Mouse (Mus musculus) stomach, postnatal 0 days (tissue): ENCODE results near the gene Cryga. TPM values are rescaled to one million over a fixed set of nuclear protein-coding genes. Genes with fewer than 3 reads are reported as not detected.
A peak's percentile ranks its signal among the peaks of the same experiment; 100 is the strongest.

Experiments
- ATAC-seq: fragments of 200-750 bp; cut with Nextera tagmentation; 2 replicates; pipeline ENCODE4 v1.8.0; 2017; ENCODE audit not compliant: low FRiP score, low TSS enrichment
- DNase-seq: peaks from one replicate; pipeline ENCODE4 v3.0.0-alpha.2; 2016; ENCODE audit warnings: low spot score
- H3K27ac ChIP-seq: fragments of 300-500 bp; sonication (generic); replicated peaks from 2 replicates; pipeline ENCODE4 v1.5.1; 2014; ENCODE audit warnings: mild to moderate bottlenecking, control low read depth
- H3K27me3 ChIP-seq: fragments of 300-500 bp; sonication (generic); 2 replicates; pipeline ENCODE4 v1.6.1; 2014; ENCODE audit warnings: low read length; ENCODE audit not compliant: control insufficient read depth, insufficient read depth
- H3K36me3 ChIP-seq: fragments of 300-500 bp; sonication (generic); 2 replicates; pipeline ENCODE4 v1.6.1; 2014; ENCODE audit warnings: low read length, mixed read lengths; ENCODE audit not compliant: control insufficient read depth, insufficient read depth
- H3K4me1 ChIP-seq: fragments of 300-500 bp; sonication (generic); replicated peaks from 2 replicates; pipeline ENCODE4 v1.6.1; 2014; ENCODE audit warnings: antibody characterized with exemption; ENCODE audit not compliant: control insufficient read depth, insufficient read depth
- H3K4me2 ChIP-seq: fragments of 300-500 bp; sonication (generic); replicated peaks from 2 replicates; pipeline ENCODE4 v1.6.1; 2014; ENCODE audit warnings: low read depth, mild to moderate bottlenecking, control low read depth, moderate library complexity
- H3K4me3 ChIP-seq: fragments of 300-500 bp; sonication (generic); 2 replicates; pipeline ENCODE4 v1.5.1; 2014; ENCODE audit warnings: low read depth, low read length, control low read depth
- H3K9ac ChIP-seq: fragments of 300-500 bp; sonication (generic); 2 replicates; pipeline ENCODE4 v1.6.1; 2014; ENCODE audit warnings: mild to moderate bottlenecking, low read length, control low read depth, mixed read lengths
- H3K9me3 ChIP-seq: fragments of 300-500 bp; sonication (generic); 2 replicates; pipeline ENCODE4 v1.6.1; 2016; ENCODE audit warnings: low read length; ENCODE audit not compliant: control insufficient read depth
- CTCF ChIP-seq: IDR thresholded peaks from 2 replicates; pipeline ENCODE4 v1.5.1; 2016; ENCODE audit warnings: antibody characterized with exemption, low read depth, mild to moderate bottlenecking, moderate library complexity
- EP300 ChIP-seq: optimal IDR thresholded peaks from 2 replicates; pipeline ENCODE3; 2016; ENCODE audit warnings: antibody characterized with exemption
- WGBS: fragments of 180-500 bp; shearing (Covaris S2); extraction: QIAGEN DNeasy Blood & Tissue Kit; methylation state at CpG from one replicate; pipeline ENCODE4 v1.1.7; 2014; 5-methylcytosine and 5-hydroxymethylcytosine counted together
- polyA plus RNA-seq: library from polyadenylated mRNA; unstranded; fragments of >200 nt; fragmentation: Nextera tagmentation; extraction: Ambion mirVana; gene quantifications from 2 replicates; pipeline ENCODE4 v1.2.1, GENCODE M21; 2015

The Cryga gene
- polyA plus RNA-seq, 1 experiment from 2014 or later = not detected

GRCm38 (mm10) chr1:65082188-65082587, 21.0 kb downstream of the Cryga start, which contains the start of gene Crygb:
Crygb (minus strand) TSS chr1:65082288.
- H3K27me3 ChIP-seq = no peaks in the 10 kb centered on the region
- H3K27ac ChIP-seq = no peak within 1 kb of the TSS
- H3K4me1 ChIP-seq = no peaks in the 10 kb centered on the region
- H3K9me3 ChIP-seq = no peaks in the 10 kb centered on the region
- ATAC-seq = no peak
- H3K36me3 ChIP-seq = no peaks in the 10 kb centered on the region
- H3K9ac ChIP-seq = no peak within 1 kb of the TSS
- no peak within 1 kb of the TSS for H3K4me2 ChIP-seq
- 45% methylated on average over 7 of the region's 7 CpGs for WGBS
- H3K4me3 ChIP-seq = no peak within 1 kb of the TSS
- TF ChIP-seq CTCF (no peak), EP300 (no peak)
- DNase-seq = no peak

GRCm38 (mm10) chr1:65075607-65076006, 27.6 kb downstream of the Cryga start:
- DNase-seq (no peak), ATAC-seq (no peak)
- no peaks in the 10 kb centered on the region for H3K4me1 ChIP-seq
- no peak overlapping the region for H3K27ac ChIP-seq
- H3K4me3 ChIP-seq = no peak overlapping the region
- TF ChIP-seq EP300 (no peak), CTCF (peak; percentile 64)
- H3K4me2 ChIP-seq = no peak overlapping the region
- 11% methylated on average over 5 of the region's 5 CpGs for WGBS
- H3K9me3 ChIP-seq = no peaks in the 10 kb centered on the region
- H3K36me3 ChIP-seq = no peaks in the 10 kb centered on the region
- H3K27me3 ChIP-seq = no peaks in the 10 kb centered on the region
- H3K9ac ChIP-seq = no peak overlapping the region

- no peak within 1 kb of the TSS for H3K27ac ChIP-seq
- ATAC-seq = no peak
- no peak within 1 kb of the TSS for H3K4me2 ChIP-seq
- H3K36me3 ChIP-seq = no peaks in the 10 kb centered on the region
- no peaks in the 10 kb centered on the region for H3K4me1 ChIP-seq
- no peak within 1 kb of the TSS for H3K9ac ChIP-seq
- TF ChIP-seq EP300 (no peak), CTCF (no peak)
- no peak within 1 kb of the TSS for H3K4me3 ChIP-seq
- DNase-seq = no peak
- 69% methylated on average over 6 of the region's 6 CpGs for WGBS
- H3K9me3 ChIP-seq = no peaks in the 10 kb centered on the region
- no peaks in the 10 kb centered on the region for H3K27me3 ChIP-seq
Measured at GRCm38 (mm10) chr1:65073589-65073988, 29.6 kb downstream of the Cryga start, which contains the start of gene Crygc. Crygc (minus strand) TSS chr1:65073689.

- ATAC-seq = no peak
- H3K27me3 ChIP-seq = no peaks in the 10 kb centered on the region
- no peak overlapping the region for H3K4me2 ChIP-seq
- H3K9me3 ChIP-seq = no peaks in the 10 kb centered on the region
- DNase-seq = no peak
- no peak overlapping the region for H3K4me3 ChIP-seq
- no peaks in the 10 kb centered on the region for H3K4me1 ChIP-seq
- no peak overlapping the region for H3K27ac ChIP-seq
- TF ChIP-seq EP300 = no peak
- TF ChIP-seq CTCF = no peak
- no peaks in the 10 kb centered on the region for H3K36me3 ChIP-seq
- H3K9ac ChIP-seq = no peak overlapping the region
Measured at GRCm38 (mm10) chr1:65067842-65068241, 35.3 kb downstream of the Cryga start.

GRCm38 (mm10) chr1:65064201-65064600, 39.0 kb downstream of the Cryga start:
- Histone ChIP-seq H3K36me3 (no peaks in the 10 kb centered on the region), H3K9ac (no peak overlapping the region), H3K4me2 (no peak overlapping the region), H3K4me3 (no peak overlapping the region), H3K27me3 (no peaks in the 10 kb centered on the region), H3K27ac (no peak overlapping the region), H3K9me3 (no peaks in the 10 kb centered on the region), H3K4me1 (no peaks in the 10 kb centered on the region)
- no peak for TF ChIP-seq CTCF
- TF ChIP-seq EP300 = no peak
- ATAC-seq = no peak
- no peak for DNase-seq
- WGBS = 79% methylated on average over 15 of the region's 15 CpGs

- H3K4me1 ChIP-seq = no peaks in the 10 kb centered on the region
- H3K27ac ChIP-seq = no peak within 1 kb of the TSS
- ATAC-seq (no peak), DNase-seq (no peak)
- no peaks in the 10 kb centered on the region for H3K9me3 ChIP-seq
- no peaks in the 10 kb centered on the region for H3K27me3 ChIP-seq
- TF ChIP-seq CTCF = no peak
- no peak for TF ChIP-seq EP300
- H3K4me2 ChIP-seq = no peak within 1 kb of the TSS
- no peaks in the 10 kb centered on the region for H3K36me3 ChIP-seq
- H3K4me3 ChIP-seq = no peak within 1 kb of the TSS
- H3K9ac ChIP-seq = no peak within 1 kb of the TSS
- 88% methylated on average over 8 of the region's 8 CpGs for WGBS
Measured at GRCm38 (mm10) chr1:65063352-65063751, 39.8 kb downstream of the Cryga start, which contains the start of gene Crygd. Crygd (minus strand) TSS chr1:65063452.
